Mouse (Mus musculus): ENCODE results near the gene Mdm2.
"Not testable (repeated sequence)": the region's sequence is repeated elsewhere in the genome, so short reads cannot be mapped to it uniquely, and the experiment has no call there.

Gene Mdm2

GRCm38 (mm10) chr10:117712191-117712754, 1.7 kb upstream of the Mdm2 start:
- DNase-seq (ENCODE audit: low read depth), result no peak

- DNase-seq (ENCODE audit: low read depth), result no peak
Measured at GRCm38 (mm10) chr10:117711408-117711807, 850 bp upstream of the Mdm2 start.

- peak; percentile 85 for DNase-seq (ENCODE audit: low read depth)
Measured at GRCm38 (mm10) chr10:117709930-117710603, 491 bp downstream of the Mdm2 start.

GRCm38 (mm10) chr10:117709326-117709830, 1.2 kb downstream of the Mdm2 start:
- peak; percentile 68 for DNase-seq (ENCODE audit: low read depth)

- DNase-seq (ENCODE audit: low read depth), result no peak
Measured at GRCm38 (mm10) chr10:117708856-117709255, 1.7 kb downstream of the Mdm2 start.

GRCm38 (mm10) chr10:117708376-117708775, 2.2 kb downstream of the Mdm2 start:
- DNase-seq (ENCODE audit: low read depth), result no peak

GRCm38 (mm10) chr10:117707114-117707838, 3.3 kb downstream of the Mdm2 start:
- no peak for DNase-seq (ENCODE audit: low read depth)

- DNase-seq (ENCODE audit: low read depth), result no peak
Measured at GRCm38 (mm10) chr10:117706440-117706839, 4.1 kb downstream of the Mdm2 start.

- no peak for DNase-seq (ENCODE audit: low read depth)
Measured at GRCm38 (mm10) chr10:117705806-117706205, 4.8 kb downstream of the Mdm2 start.

- no peak for DNase-seq (ENCODE audit: low read depth)
Measured at GRCm38 (mm10) chr10:117704964-117705335, 5.6 kb downstream of the Mdm2 start.

- not testable (repeated sequence) for DNase-seq (ENCODE audit: low read depth)
Measured at GRCm38 (mm10) chr10:117704314-117704963, 6.1 kb downstream of the Mdm2 start.

- no peak for DNase-seq (ENCODE audit: low read depth)
Measured at GRCm38 (mm10) chr10:117703506-117703905, 7.1 kb downstream of the Mdm2 start.

- no peak for DNase-seq (ENCODE audit: low read depth)
Measured at GRCm38 (mm10) chr10:117702024-117702833, 8.3 kb downstream of the Mdm2 start.

- no peak for DNase-seq (ENCODE audit: low read depth)
Measured at GRCm38 (mm10) chr10:117701034-117701829, 9.3 kb downstream of the Mdm2 start.

GRCm38 (mm10) chr10:117700450-117700849, 10.1 kb downstream of the Mdm2 start:
- no peak for DNase-seq (ENCODE audit: low read depth)

- DNase-seq (ENCODE audit: low read depth), result no peak
Measured at GRCm38 (mm10) chr10:117699914-117700313, 10.6 kb downstream of the Mdm2 start.

GRCm38 (mm10) chr10:117698313-117699138, 12.0 kb downstream of the Mdm2 start:
- no peak for DNase-seq (ENCODE audit: low read depth)

- DNase-seq (ENCODE audit: low read depth), result no peak
Measured at GRCm38 (mm10) chr10:117697561-117698115, 12.9 kb downstream of the Mdm2 start.

GRCm38 (mm10) chr10:117696827-117697560, 13.6 kb downstream of the Mdm2 start:
- no peak for DNase-seq (ENCODE audit: low read depth)

Measured in induced T-regulatory cell, adult 2 months (primary cell).